Mouse (Mus musculus): ENCODE data around the gene Tmem265.
A peak's percentile ranks its signal among the peaks of the same experiment; 100 is the strongest.

Tmem265 gene

DNA sequence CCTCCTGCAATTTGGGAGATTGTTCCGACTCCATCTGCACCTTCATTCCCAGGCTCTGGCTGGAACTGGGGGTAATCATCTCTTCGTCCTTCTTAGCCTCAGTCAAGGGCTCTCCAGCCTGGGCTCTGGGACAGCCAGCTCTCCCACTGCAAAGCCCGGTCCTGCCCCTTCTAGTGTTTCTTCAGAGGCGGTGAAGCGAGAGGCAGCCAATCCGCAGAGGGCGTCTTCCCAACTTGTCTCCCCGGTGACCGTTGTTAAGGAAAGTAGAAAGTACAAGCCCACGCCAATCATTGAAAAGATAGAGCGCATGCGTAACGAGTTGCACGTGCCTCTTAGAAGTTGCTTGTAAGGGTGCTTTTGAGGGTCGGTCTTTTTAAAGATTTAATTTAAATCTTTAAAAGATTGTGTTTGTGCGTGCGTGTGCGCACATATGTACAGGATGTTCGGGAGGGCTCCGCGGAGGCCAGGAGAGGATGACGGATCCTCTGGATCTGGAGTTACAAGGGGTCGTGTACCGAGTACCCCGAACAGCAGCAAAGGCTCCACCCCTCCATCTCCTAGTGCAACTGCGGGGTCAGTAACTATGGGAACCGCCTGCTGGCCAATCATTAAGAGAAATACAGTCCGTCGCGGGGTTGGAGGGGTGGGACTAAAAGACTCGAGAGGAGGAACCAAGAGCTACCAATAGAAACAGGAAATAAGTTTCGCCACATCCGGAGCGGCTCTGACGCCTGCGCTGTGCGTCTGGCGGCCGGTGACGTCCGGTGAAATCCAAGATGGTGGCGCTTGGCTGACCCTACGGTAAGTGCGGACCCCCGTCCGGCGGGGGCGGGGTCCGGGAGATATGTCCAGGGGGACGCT, 27.1 kb downstream of the Tmem265 start, which contains the start of the genes Ccdc189 and Rnf40:
Gene Ccdc189 (minus strand): TSS at position 585 of the 861 bp plus-strand sequence.
Gene Rnf40 (plus strand): TSS at position 757 of the 861 bp plus-strand sequence.
- peak; percentile 96 to 97 for DNase-seq (ENCODE audit: low spot score in 2 of 2)

DNA sequence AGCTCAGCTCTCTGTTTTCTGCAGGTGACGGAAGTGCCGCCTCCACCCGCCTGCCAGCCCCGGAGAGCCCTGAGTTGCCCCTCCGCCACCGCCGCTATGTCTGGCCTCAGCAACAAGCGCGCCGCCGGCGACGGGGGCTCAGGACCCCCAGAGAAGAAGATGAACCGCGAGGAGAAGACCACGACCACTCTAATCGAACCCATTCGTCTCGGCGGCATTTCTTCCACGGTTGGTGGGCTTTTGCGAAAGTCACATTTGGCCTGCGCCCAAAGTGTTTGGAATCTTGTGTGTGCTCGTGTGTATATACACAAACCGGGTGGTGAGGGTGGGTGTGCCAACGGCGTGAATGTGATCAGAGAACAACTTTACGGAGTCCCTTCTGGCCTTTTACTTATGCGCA, 27.7 kb downstream of the Tmem265 start:
- no peak for DNase-seq (ENCODE audit: low spot score in 2 of 2)

DNA sequence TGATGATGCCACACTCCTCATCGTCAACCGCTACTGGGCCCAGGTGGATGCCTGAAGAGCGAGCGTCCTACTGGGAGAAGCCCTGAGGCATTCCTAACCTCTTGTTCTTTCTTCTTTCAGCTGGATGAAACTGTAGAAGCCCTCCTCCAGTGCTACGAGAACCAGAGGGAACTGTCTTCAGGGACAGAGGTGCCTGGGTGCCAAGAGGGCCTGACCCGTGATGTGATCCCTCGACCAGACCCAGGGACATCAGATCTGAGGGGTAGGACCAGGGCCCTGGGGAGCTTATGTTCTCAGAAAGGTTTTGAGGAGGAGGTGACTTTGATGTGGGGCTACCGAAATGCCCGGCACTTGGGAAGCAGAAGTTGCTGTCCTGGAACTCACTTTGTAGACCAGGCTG, 28.4 kb downstream of the Tmem265 start:
- no peak for DNase-seq (ENCODE audit: low spot score in 2 of 2)

DNA sequence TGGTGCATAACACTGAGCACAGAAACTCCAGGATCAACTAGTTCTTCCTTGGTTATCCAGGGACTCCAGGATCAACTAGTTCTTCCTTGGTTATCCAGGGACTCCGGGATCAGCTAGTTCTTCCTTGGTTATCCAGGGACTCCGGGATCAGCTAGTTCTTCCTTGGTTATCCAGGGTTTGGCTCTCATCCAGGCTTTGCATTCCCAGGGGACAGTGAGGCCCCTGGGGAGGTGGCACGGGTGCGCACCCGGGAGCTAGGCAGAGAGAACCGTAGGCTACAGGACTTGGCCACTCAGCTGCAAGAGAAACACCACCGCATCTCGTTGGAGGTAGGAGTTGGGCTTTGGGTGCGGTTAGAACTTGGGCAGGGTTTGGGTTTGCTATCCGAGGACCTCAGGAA, 29.9 kb downstream of the Tmem265 start:
- no peak for DNase-seq (ENCODE audit: low spot score in 2 of 2)

DNA sequence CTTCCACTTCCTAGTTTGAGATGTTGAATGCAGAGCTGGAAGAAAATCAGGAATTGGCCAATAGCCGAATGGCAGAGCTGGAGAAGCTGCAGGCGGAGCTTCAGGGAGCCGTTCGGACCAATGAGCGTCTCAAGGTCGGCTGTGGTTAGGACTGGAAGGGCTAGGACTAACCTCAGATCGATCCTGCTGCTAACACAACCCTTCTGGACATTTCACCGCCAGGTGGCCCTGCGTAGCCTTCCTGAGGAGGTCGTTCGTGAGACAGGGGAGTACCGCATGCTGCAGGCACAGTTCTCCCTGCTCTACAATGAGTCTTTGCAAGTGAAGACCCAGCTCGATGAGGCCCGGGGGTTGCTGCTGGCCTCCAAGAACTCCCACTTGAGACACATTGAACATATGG, 31.4 kb downstream of the Tmem265 start:
- DNase-seq (ENCODE audit: low spot score in 2 of 2) = no peak

- no peak for DNase-seq (ENCODE audit: low spot score in 2 of 2)
Observed at GRCm38 (mm10) chr7:127596747-127597146, 35.6 kb downstream of the Tmem265 start.

DNA sequence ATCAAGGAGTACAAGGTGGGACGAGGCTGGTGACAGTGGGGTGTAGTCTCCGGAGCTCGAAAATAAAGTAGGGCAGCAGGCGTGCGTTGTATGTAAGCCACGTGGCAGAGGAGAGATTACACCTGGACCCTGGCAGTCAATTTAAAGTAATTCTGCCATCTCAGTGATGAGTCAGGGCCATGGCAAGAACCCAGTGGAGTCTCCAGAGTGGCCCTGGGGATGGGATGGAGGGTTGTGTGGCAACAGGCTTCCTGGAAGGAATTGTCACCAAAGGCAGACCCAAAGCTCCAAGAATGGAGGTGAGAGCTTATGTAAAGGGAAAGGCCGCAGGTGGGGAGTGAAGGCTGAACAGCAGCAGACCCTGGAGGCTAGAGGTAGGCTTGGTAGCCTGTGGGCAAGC, 39.4 kb downstream of the Tmem265 start:
- no peak for DNase-seq (ENCODE audit: low spot score in 2 of 2)

DNA sequence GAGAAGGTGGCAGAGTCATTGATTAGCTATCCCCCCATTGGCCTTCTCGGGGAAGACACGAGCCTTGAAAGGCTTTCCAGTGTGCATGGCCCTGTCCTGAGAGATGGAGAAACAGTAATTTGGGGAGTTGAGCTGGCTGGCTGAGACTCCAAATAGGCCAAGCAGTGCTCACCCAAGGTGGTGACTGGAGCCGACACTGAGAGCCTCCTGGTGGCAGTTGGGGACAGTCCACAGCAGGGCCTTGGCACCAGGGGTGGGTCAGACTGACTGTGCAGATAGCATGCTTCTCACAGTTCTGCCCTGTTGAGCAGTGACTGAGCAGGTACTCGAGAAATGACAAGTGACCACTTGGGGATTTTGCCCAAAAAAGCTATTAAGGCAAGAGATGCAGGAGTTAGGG, 40.5 kb downstream of the Tmem265 start:
- no peak for DNase-seq (ENCODE audit: low spot score in 2 of 2)

GRCm38 (mm10) chr7:127602903-127603302, 41.7 kb downstream of the Tmem265 start:
- DNase-seq (ENCODE audit: low spot score in 2 of 2) = no peak

DNA sequence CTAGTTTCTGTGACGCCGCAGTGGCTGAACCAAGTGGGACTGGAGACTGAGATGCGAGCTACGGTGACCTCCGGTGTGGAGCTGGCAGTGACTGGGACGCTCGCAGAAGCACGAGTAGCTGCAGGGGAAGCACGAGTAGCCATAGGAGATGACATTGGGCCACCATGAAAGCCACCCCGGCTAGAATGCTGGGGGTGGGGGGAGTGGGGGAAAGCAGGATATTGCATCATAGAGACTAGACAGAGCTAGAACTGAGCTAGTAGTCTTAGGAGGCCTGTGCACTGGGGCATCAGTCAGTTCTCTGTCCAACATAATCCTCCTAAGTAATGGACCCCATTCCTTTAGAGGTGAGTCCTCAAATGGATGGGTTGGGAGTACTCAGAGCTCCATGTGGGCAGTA, 43.1 kb downstream of the Tmem265 start:
- no peak for DNase-seq (ENCODE audit: low spot score in 2 of 2)

- DNase-seq (ENCODE audit: low spot score in 2 of 2) = no peak
Observed at GRCm38 (mm10) chr7:127607150-127607549, 46.0 kb downstream of the Tmem265 start.

- DNase-seq (ENCODE audit: low spot score in 2 of 2) = no peak
Observed at GRCm38 (mm10) chr7:127611011-127611410, 49.8 kb downstream of the Tmem265 start.

GRCm38 (mm10) chr7:127611561-127611960, 50.4 kb downstream of the Tmem265 start:
- DNase-seq (ENCODE audit: low spot score in 2 of 2) = no peak

DNA sequence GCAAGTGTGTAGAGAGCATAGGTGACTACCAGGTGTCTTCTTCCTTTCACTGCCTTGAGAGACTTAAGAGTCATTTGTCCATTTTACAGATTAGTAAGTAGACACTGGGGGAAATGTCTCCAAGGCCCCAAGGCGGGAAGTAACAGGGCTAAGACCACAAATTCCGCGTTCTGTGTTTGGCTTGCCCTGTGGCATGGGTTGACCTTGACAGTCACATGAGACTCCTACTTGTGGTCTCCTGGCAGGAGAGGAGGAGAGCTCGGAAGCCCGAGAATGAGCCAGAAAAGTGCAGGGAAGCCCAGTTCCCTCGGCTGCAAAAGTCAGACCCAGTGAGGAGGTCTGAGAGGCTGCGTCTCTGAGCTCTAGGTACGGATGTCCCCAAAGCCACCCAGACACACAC, 52.3 kb downstream of the Tmem265 start:
- no peak for DNase-seq (ENCODE audit: low spot score in 2 of 2)

DNA sequence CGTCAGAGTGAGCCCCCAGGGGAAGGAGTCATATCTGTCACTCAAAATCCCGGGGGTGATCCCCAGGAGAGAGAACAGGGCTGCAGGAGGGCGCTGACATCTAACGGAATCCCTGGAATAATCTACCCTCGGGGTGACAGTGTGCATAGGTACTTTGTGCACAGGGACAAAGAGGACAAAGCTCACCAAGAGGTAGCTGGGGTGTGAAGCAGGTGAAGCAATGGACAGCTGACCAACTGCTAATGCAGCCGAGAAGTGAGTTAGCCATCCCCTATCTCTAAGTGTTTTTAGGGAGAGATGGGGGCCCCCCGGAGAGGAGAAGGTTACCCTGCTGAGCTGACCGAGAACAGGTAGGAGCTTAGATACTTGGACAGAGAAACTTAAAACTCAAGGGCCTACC, 52.9 kb downstream of the Tmem265 start:
- no peak for DNase-seq (ENCODE audit: low spot score in 2 of 2)

DNA sequence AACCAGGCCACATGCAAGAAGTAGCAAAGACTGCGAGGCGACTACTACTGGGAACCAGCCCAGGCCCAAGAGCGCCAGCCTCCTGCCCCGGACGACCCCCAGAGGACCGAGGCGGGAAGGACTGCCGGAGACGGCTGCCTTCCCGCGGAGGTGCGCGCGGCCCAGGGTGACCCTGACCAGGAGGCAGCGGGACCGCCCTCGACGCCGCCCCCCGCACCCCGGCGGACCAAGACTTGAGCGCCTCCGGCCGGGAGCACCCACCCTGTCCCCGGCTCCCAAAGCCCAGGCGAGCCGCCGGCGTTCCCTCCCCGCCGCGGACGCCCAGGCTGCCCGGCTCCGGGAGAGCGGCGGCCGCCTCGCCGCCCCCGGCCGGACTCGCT, 53.3 kb downstream of the Tmem265 start:
- no peak for DNase-seq (ENCODE audit: low spot score in 2 of 2)

- peak; percentile 52 to 82 for DNase-seq (ENCODE audit: low spot score in 2 of 2)
Observed at GRCm38 (mm10) chr7:127614891-127615843, 54.0 kb downstream of the Tmem265 start, which contains the start of gene Zfp629. TSS of gene Zfp629 (minus strand) at chr7:127615797.

- DNase-seq (ENCODE audit: low spot score in 2 of 2) = no peak
Observed at GRCm38 (mm10) chr7:127616336-127616735, 55.1 kb downstream of the Tmem265 start.
